Mouse (Mus musculus) embryonic facial prominence, embryonic 11.5 days (tissue): ENCODE data around the gene Exd1. TPM values are rescaled to one million over a fixed set of nuclear protein-coding genes. Genes with fewer than 3 reads are reported as not detected.

Source experiments
- ATAC-seq: fragments of 200-750 bp; cut with Nextera tagmentation; replicated peaks from 2 replicates; pipeline ENCODE4 v1.8.0; 2017; ENCODE audit warnings: low read depth; ENCODE audit not compliant: insufficient number of reproducible peaks, low FRiP score, low TSS enrichment
- DNase-seq: peaks from one replicate; pipeline ENCODE4 v3.0.0-alpha.2; 2015; ENCODE audit warnings: low spot score
- H3K27ac ChIP-seq: fragments of 300-500 bp; sonication (generic); replicated peaks from 2 replicates; pipeline ENCODE4 v1.5.1; 2014; ENCODE audit warnings: mild to moderate bottlenecking, low read depth, low read length, control low read depth
- H3K27me3 ChIP-seq: fragments of 300-500 bp; sonication (generic); 2 replicates; pipeline ENCODE4 v1.6.1; 2014; ENCODE audit warnings: mild to moderate bottlenecking, low read length, moderate library complexity, mixed read lengths; ENCODE audit not compliant: control insufficient read depth, insufficient read depth
- H3K36me3 ChIP-seq: fragments of 300-500 bp; sonication (generic); replicated peaks from 2 replicates; pipeline ENCODE4 v1.6.1; 2014; ENCODE audit warnings: low read depth, mild to moderate bottlenecking, low read length, moderate library complexity, mixed read lengths; ENCODE audit not compliant: control insufficient read depth, insufficient read depth
- H3K4me1 ChIP-seq: fragments of 300-500 bp; sonication (generic); 2 replicates; pipeline ENCODE4 v1.6.1; 2014; ENCODE audit warnings: low read length, mixed read lengths; ENCODE audit not compliant: control insufficient read depth, insufficient read depth
- H3K4me2 ChIP-seq: fragments of 300-500 bp; sonication (generic); 2 replicates; pipeline ENCODE4 v1.6.1; 2014; ENCODE audit warnings: low read depth, mild to moderate bottlenecking, control low read depth, low read length, moderate library complexity
- H3K4me3 ChIP-seq: fragments of 300-500 bp; sonication (generic); 2 replicates; pipeline ENCODE4 v1.5.1; 2014; ENCODE audit warnings: low read depth, low read length, control low read depth
- H3K9ac ChIP-seq: fragments of 300-500 bp; sonication (generic); replicated peaks from 2 replicates; pipeline ENCODE4 v1.6.1; 2014; ENCODE audit warnings: mild to moderate bottlenecking, control low read depth, low read length
- H3K9me3 ChIP-seq: fragments of 300-500 bp; sonication (generic); replicated peaks from 2 replicates; pipeline ENCODE4 v1.6.1; 2016; ENCODE audit warnings: mild to moderate bottlenecking, low read length, inconsistent platforms, mixed read lengths; ENCODE audit not compliant: control insufficient read depth
- WGBS: fragments of 180-500 bp; shearing (Covaris S2); extraction: QIAGEN DNeasy Blood & Tissue Kit; methylation state at CpG from one replicate; pipeline ENCODE4 v1.1.7; 2014; 5-methylcytosine and 5-hydroxymethylcytosine counted together
- polyA plus RNA-seq: library from polyadenylated mRNA; unstranded; fragments of >200 nt; fragmentation: Nextera tagmentation; extraction: Ambion mirVana; gene quantifications from 2 replicates; pipeline ENCODE4 v1.2.1, GENCODE M21; 2014

Gene Exd1
- polyA plus RNA-seq, 1 experiment from 2014 or later = 0.48 TPM

DNA sequence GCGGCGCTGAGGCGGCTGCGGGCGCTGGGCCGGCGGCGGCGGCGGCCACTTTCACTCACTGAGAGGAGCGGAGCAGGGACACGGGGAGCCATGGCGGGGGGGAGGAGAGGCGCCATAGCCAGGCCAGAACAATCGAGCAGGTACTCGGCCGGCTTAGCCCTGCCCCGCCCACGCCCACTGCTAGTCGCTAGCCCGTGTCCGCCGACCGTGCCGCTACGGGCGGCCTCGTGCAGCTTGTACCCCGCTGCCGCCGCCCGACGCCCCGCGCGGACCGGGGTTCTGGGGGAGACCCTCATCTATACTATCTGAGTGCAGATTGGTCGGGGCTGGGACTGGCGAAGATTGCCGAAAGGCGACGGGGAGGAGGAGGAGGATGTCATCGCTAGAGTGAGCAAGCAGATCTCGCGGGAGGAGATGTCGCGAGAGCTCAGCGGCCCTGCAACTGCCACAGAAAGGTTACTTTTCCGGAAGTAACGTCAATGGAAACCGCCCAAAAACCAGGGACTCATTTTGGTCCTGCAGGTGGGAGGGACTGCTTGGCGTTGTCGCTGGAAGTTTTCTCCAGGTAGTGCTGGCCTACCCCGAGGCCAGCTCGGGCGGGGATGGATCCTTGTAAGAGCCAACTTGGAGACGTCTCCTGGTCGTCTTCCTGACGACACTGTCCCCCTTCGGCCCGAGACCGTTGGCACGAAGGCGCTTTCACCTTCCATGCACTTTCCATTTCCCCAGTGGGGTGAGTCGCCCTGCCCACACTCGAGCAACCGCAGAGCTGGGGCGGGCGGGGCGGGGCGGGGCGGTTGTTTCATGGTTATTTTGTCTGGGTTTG lies 69.6 kb downstream of the Exd1 start, which contains the start of gene Ino80:
Gene Ino80, minus strand, starts transcription at position 117 of the 826 bp plus-strand sequence.
- under 1% methylated on average over 69 of the region's 72 CpGs for WGBS
- no peaks in the 10 kb centered on the region for H3K9me3 ChIP-seq
- no peaks in the 10 kb centered on the region for H3K27me3 ChIP-seq
- H3K27ac ChIP-seq = peak within 1 kb of the TSS; percentile 95
- no peaks in the 10 kb centered on the region for H3K4me1 ChIP-seq
- peak within 1 kb of the TSS; percentile 81 for H3K4me2 ChIP-seq
- ATAC-seq (peak; percentile 92), DNase-seq (peak; percentile 99)
- H3K9ac ChIP-seq = peak within 1 kb of the TSS; percentile 98
- no peaks in the 10 kb centered on the region for H3K36me3 ChIP-seq
- peak within 1 kb of the TSS; percentile 96 for H3K4me3 ChIP-seq

DNA sequence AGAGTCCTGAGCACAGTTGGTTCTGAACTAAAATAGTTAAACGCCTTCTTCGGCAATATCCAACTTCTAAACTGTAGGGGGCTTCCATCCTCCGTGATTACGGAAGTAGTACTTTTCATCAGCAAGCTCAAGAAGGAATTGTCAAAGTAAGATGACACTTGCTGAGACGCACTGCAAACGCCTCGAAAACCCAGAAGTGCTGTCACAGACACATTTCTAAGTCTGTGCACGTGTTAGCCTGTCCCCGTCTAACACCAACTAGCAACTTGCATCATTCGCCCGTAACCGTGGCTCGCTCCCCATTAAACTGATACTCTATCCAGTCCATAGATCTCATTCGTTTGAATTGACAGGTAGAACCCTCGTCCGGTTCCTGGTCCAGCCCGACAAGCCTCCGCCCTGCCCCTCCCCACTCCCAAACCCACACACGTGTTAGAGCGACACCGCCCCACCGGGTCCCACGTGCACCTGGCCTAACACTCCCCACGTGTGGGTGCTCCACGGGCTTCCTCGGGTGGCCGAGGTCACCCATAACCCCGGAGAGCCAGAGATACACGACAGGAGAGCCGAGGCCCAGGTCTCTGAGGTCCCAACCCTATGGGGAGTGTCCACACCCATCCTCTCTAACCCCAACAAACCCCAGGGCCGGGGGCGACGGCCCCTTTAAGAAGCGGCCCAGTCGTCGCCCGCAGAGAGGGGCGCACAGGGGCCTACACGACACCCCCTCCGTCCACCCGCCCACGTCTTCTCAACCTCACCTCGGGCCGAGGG lies 70.6 kb downstream of the Exd1 start:
- H3K27me3 ChIP-seq = no peaks in the 10 kb centered on the region
- H3K4me2 ChIP-seq = peak overlapping the region; percentile 81
- WGBS = under 1% methylated on average over 36 of the region's 44 CpGs
- H3K4me1 ChIP-seq = no peaks in the 10 kb centered on the region
- H3K36me3 ChIP-seq = no peaks in the 10 kb centered on the region
- H3K9me3 ChIP-seq = no peaks in the 10 kb centered on the region
- H3K4me3 ChIP-seq = peak overlapping the region; percentile 96
- H3K27ac ChIP-seq = peak overlapping the region; percentile 95
- DNase-seq (peak; percentile 73), ATAC-seq (peak; percentile 82)
- peak overlapping the region; percentile 98 for H3K9ac ChIP-seq

DNA sequence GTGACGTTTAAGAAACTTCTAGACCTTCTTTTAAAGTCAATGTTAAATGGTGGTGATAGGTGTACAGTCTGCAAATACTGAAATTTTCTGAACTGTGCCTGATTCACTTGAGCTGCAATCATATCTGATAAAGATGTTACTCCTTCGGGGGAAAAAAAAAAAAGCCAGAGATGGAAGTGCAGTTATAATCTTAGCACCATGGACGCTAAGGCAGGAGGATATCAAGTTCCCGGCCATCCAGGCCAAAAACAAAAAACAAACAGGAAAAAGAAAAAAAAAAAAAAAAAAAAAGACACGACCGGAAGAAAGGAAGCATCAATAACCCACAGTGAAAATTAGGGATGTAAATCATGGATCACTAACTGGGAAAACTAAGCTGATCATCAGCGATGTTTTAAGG lies 71.3 kb downstream of the Exd1 start:
- Histone ChIP-seq H3K9me3 (no peaks in the 10 kb centered on the region), H3K36me3 (no peaks in the 10 kb centered on the region), H3K27ac (no peak overlapping the region), H3K4me2 (peak overlapping the region; percentile 81), H3K27me3 (no peaks in the 10 kb centered on the region), H3K4me1 (no peaks in the 10 kb centered on the region), H3K9ac (peak overlapping the region; percentile 10; the same call in 1 of the 2 replicates), H3K4me3 (peak overlapping the region; percentile 96)
- 22% methylated on average over 7 of the region's 7 CpGs for WGBS
- ATAC-seq (no peak), DNase-seq (no peak)

Other genes with a start within 250 kb of the Exd1 start
- 2.9 and 3.2 TPM in 2 replicates for gene Dll4, start 221.8 kb downstream of the Exd1 start, polyA plus RNA-seq
- gene Chac1, start 196.4 kb downstream of the Exd1 start, polyA plus RNA-seq = 0.34 and 0.46 TPM in 2 replicates
- gene Ino80, start 69.9 kb downstream of the Exd1 start, polyA plus RNA-seq = 3.6 and 4.3 TPM in 2 replicates
- gene Chp1, start 70 bp upstream of the Exd1 start, polyA plus RNA-seq = 73.6 and 74.4 TPM in 2 replicates
- gene Nusap1, start 70.7 kb upstream of the Exd1 start, polyA plus RNA-seq = 104 and 114 TPM in 2 replicates
- 32.1 and 36.0 TPM in 2 replicates for gene Oip5, start 70.8 kb upstream of the Exd1 start, polyA plus RNA-seq
- gene Ndufaf1, start 115.2 kb upstream of the Exd1 start, polyA plus RNA-seq = 50.8 and 55.3 TPM in 2 replicates
- 33.0 and 38.4 TPM in 2 replicates for gene Rtf1, start 127.4 kb upstream of the Exd1 start, polyA plus RNA-seq
- gene Itpka, start 194.7 kb upstream of the Exd1 start, polyA plus RNA-seq = 1.2 TPM in 2 replicates
- not detected in 2 replicates for gene Ltk, start 212.8 kb upstream of the Exd1 start, polyA plus RNA-seq
- 17.5 and 20.0 TPM in 2 replicates for gene Rpap1, start 239.9 kb upstream of the Exd1 start, polyA plus RNA-seq